Mouse (Mus musculus) intestine, embryonic 16.5 days (tissue): ENCODE measurements around the gene Tmppe. TPM values are rescaled to one million over a fixed set of nuclear protein-coding genes. Genes with fewer than 3 reads are reported as not detected.
"Not testable (repeated sequence)": the region's sequence is repeated elsewhere in the genome, so short reads cannot be mapped to it uniquely, and the experiment has no call there.

ENCODE experiments used
- ATAC-seq: fragments of 200-750 bp; cut with Nextera tagmentation; 2 replicates; pipeline ENCODE4 v1.8.0; 2017; ENCODE audit warnings: moderate TSS enrichment, moderate library complexity
- H3K27ac ChIP-seq: fragments of 300-500 bp; sonication (generic); 2 replicates; pipeline ENCODE4 v1.5.1; 2014; ENCODE audit warnings: mild to moderate bottlenecking, low read length
- H3K27me3 ChIP-seq: fragments of 300-500 bp; sonication (generic); replicated peaks from 2 replicates; pipeline ENCODE4 v1.6.1; 2014; ENCODE audit warnings: low read length, control low read depth, mixed read lengths; ENCODE audit not compliant: control insufficient read depth, insufficient read depth
- H3K36me3 ChIP-seq: fragments of 300-500 bp; sonication (generic); 2 replicates; pipeline ENCODE4 v1.6.1; 2014; ENCODE audit warnings: low read length, control low read depth; ENCODE audit not compliant: control insufficient read depth, insufficient read depth
- H3K4me1 ChIP-seq: fragments of 300-500 bp; sonication (generic); 2 replicates; pipeline ENCODE4 v1.6.1; 2014; ENCODE audit warnings: low read length, control low read depth, mixed read lengths; ENCODE audit not compliant: control insufficient read depth, insufficient read depth
- H3K4me2 ChIP-seq: fragments of 300-500 bp; sonication (generic); 2 replicates; pipeline ENCODE4 v1.6.1; 2014; ENCODE audit warnings: low read depth, low read length, control low read depth
- H3K4me3 ChIP-seq: fragments of 300-500 bp; sonication (generic); 2 replicates; pipeline ENCODE4 v1.5.1; 2014; ENCODE audit warnings: mild to moderate bottlenecking, low read length
- H3K9ac ChIP-seq: fragments of 300-500 bp; sonication (generic); 2 replicates; pipeline ENCODE4 v1.6.1; 2014; ENCODE audit warnings: low read depth, low read length
- H3K9me3 ChIP-seq: fragments of 300-500 bp; sonication (generic); 2 replicates; pipeline ENCODE4 v1.6.1; 2016; ENCODE audit warnings: low read length, control low read depth; ENCODE audit not compliant: control insufficient read depth
- WGBS: fragments of 180-500 bp; shearing (Covaris S2); extraction: QIAGEN DNeasy Blood & Tissue Kit; methylation state at CpG from one replicate; pipeline ENCODE4 v1.1.7; 2014; 5-methylcytosine and 5-hydroxymethylcytosine counted together
- polyA plus RNA-seq: library from polyadenylated mRNA; unstranded; fragments of >200 nt; fragmentation: Nextera tagmentation; extraction: Ambion mirVana; gene quantifications from 2 replicates; pipeline ENCODE4 v1.2.1, GENCODE M21; 2015

Tmppe gene
- polyA plus RNA-seq, 1 experiment from 2014 or later, result 31.2 TPM

GRCm38 (mm10) chr9:114389905-114390748, 10.8 kb upstream of the Tmppe start, which contains the start of gene Crtap:
Crtap (minus strand) TSS chr9:114390675.
- Histone ChIP-seq H3K4me3 (peak within 1 kb of the TSS; percentile 63), H3K36me3 (no peaks in the 10 kb centered on the region; the same call in 1 of the 2 replicates), H3K4me1 (peaks cover 20% of the 10 kb centered on the region), H3K9me3 (no peaks in the 10 kb centered on the region), H3K27ac (peak within 1 kb of the TSS; percentile 97), H3K9ac (peak within 1 kb of the TSS; percentile 79), H3K27me3 (no peaks in the 10 kb centered on the region), H3K4me2 (peak within 1 kb of the TSS; percentile 77)
- ATAC-seq, result peak; percentile 83
- WGBS, result 1% methylated on average over 90 of the region's 96 CpGs

- Histone ChIP-seq H3K27ac (peak overlapping the region; percentile 97), H3K36me3 (no peaks in the 10 kb centered on the region; the same call in 1 of the 2 replicates), H3K9ac (peak overlapping the region; percentile 79), H3K4me1 (peaks cover 20% of the 10 kb centered on the region), H3K4me3 (peak overlapping the region; percentile 63), H3K9me3 (no peaks in the 10 kb centered on the region), H3K4me2 (peak overlapping the region; percentile 77), H3K27me3 (no peaks in the 10 kb centered on the region)
- 3% methylated on average over 10 of the region's 10 CpGs for WGBS
- ATAC-seq, result no peak
Measured at GRCm38 (mm10) chr9:114390749-114391075, 10.2 kb upstream of the Tmppe start.

GRCm38 (mm10) chr9:114394136-114394535, 6.8 kb upstream of the Tmppe start:
- H3K9me3 ChIP-seq, ATAC-seq, H3K27me3 ChIP-seq, H3K36me3 ChIP-seq, H3K4me3 ChIP-seq, H3K9ac ChIP-seq, H3K4me1 ChIP-seq, H3K4me2 ChIP-seq: not testable (repeated sequence)
- 58% methylated on average over 6 of the region's 6 CpGs for WGBS
- peak overlapping the region; percentile 63; the same call in 1 of the 2 replicates for H3K27ac ChIP-seq

- Histone ChIP-seq H3K27me3 (no peaks in the 10 kb centered on the region), H3K4me1 (peaks cover 2% of the 10 kb centered on the region; the same call in 1 of the 2 replicates), H3K36me3 (no peaks in the 10 kb centered on the region), H3K4me3 (no peak overlapping the region), H3K9ac (no peak overlapping the region), H3K27ac (peak overlapping the region; percentile 63), H3K9me3 (no peaks in the 10 kb centered on the region), H3K4me2 (no peak overlapping the region)
- 61% methylated on average over 8 of the region's 8 CpGs for WGBS
- ATAC-seq, result 0 out of 2 replicates have a peak, but pooled peaks have one; percentile 21
Measured at GRCm38 (mm10) chr9:114394677-114395076, 6.2 kb upstream of the Tmppe start.

- Histone ChIP-seq H3K4me3 (no peak overlapping the region), H3K9me3 (no peaks in the 10 kb centered on the region), H3K36me3 (no peaks in the 10 kb centered on the region), H3K4me1 (no peaks in the 10 kb centered on the region; the same call in 1 of the 2 replicates), H3K9ac (no peak overlapping the region), H3K27me3 (no peaks in the 10 kb centered on the region), H3K4me2 (no peak overlapping the region), H3K27ac (peak overlapping the region; percentile 53)
- ATAC-seq, result peak; percentile 63
- WGBS, result 72% methylated on average over 4 of the region's 4 CpGs
Measured at GRCm38 (mm10) chr9:114395258-114395657, 5.6 kb upstream of the Tmppe start.

- no peak for ATAC-seq
- H3K4me1 ChIP-seq, result peaks cover 5% of the 10 kb centered on the region
- WGBS, result 87% methylated on average over 12 of the region's 12 CpGs
Measured at GRCm38 (mm10) chr9:114399680-114400079, 1.2 kb upstream of the Tmppe start.

GRCm38 (mm10) chr9:114400588-114400948, 337 bp upstream of the Tmppe start:
- WGBS, result 23% methylated on average over 5 of the region's 5 CpGs
- H3K36me3 ChIP-seq, result peaks cover 18% of the 10 kb centered on the region
- H3K4me1 ChIP-seq, result peaks cover 5% of the 10 kb centered on the region
- H3K9ac ChIP-seq, result peak overlapping the region; percentile 98
- 0 out of 2 replicates have a peak, but pooled peaks cover 6% of the 10 kb centered on the region for H3K9me3 ChIP-seq
- H3K4me3 ChIP-seq, result peak overlapping the region; percentile 70
- peak overlapping the region; percentile 70 for H3K4me2 ChIP-seq
- peak; percentile 52 for ATAC-seq
- peak overlapping the region; percentile 94 for H3K27ac ChIP-seq
- no peaks in the 10 kb centered on the region for H3K27me3 ChIP-seq

More at GRCm38 (mm10) chr9:114399680-114400079, 1.2 kb upstream of the Tmppe start:
- H3K4me3 ChIP-seq, result no peak overlapping the region
- no peaks in the 10 kb centered on the region for H3K9me3 ChIP-seq
- no peaks in the 10 kb centered on the region for H3K27me3 ChIP-seq
- H3K27ac ChIP-seq, result no peak overlapping the region
- no peak overlapping the region for H3K9ac ChIP-seq
- H3K4me2 ChIP-seq, result no peak overlapping the region
- H3K36me3 ChIP-seq, result peaks cover 10% of the 10 kb centered on the region

GRCm38 (mm10) chr9:114401685-114402080, 778 bp downstream of the Tmppe start:
- Histone ChIP-seq H3K9ac (peak overlapping the region; percentile 98), H3K27me3 (no peaks in the 10 kb centered on the region), H3K27ac (peak overlapping the region; percentile 94), H3K4me3 (peak overlapping the region; percentile 70), H3K4me2 (peak overlapping the region; percentile 70), H3K36me3 (peaks cover 26% of the 10 kb centered on the region), H3K9me3 (0 out of 2 replicates have a peak, but pooled peaks cover 6% of the 10 kb centered on the region), H3K4me1 (peaks cover 5% of the 10 kb centered on the region)
- 2% methylated on average over 16 of the region's 16 CpGs for WGBS
- peak; percentile 79 for ATAC-seq

- 85% methylated on average over 2 of the region's 2 CpGs for WGBS
- no peaks in the 10 kb centered on the region for H3K4me1 ChIP-seq
- H3K4me2 ChIP-seq, result no peak overlapping the region
- no peak overlapping the region for H3K9ac ChIP-seq
- H3K36me3 ChIP-seq, result peaks cover 64% of the 10 kb centered on the region
- 0 out of 2 replicates have a peak, but pooled peaks cover 6% of the 10 kb centered on the region for H3K9me3 ChIP-seq
- no peak overlapping the region for H3K27ac ChIP-seq
- no peaks in the 10 kb centered on the region for H3K27me3 ChIP-seq
- no peak for ATAC-seq
- H3K4me3 ChIP-seq, result no peak overlapping the region
Measured at GRCm38 (mm10) chr9:114407676-114408075, 6.8 kb downstream of the Tmppe start.
